Mouse (Mus musculus): Measurements from ENCODE around the gene Fgfr2. TPM values are rescaled to one million over a fixed set of nuclear protein-coding genes. Genes with fewer than 3 reads are reported as not detected.

Fgfr2 gene
- polyA plus RNA-seq, 1 experiment from 2014 or later, result 99.3 TPM

DNA sequence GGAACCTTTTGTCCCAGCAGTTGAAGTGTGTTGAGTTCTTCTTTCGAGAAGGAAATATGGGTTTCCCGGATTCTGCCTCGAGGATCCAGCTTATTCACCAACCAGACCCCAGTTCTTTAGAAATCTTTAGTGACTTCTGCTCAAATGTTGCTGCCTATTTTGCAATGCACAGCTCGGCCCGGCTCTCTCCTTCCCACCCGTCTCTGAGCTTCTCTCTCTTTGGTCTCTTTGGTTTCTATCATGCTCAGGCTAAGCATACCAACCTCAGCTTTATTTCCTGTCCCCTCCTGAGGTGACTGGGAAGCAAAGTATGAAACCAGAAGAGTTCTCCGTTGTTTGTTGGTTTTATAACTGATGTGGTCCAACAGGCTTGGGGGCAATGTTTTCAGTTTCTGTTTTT is 2306.9 kb downstream of the Fgfr2 start:
- no peak overlapping the region for H3K4me3 ChIP-seq
- H3K27ac ChIP-seq (replicated peaks), result no peak overlapping the region
- H3K4me1 ChIP-seq, result peaks cover 4% of the 10 kb centered on the region; the same call in 1 of the 2 replicates
- 87% methylated on average over 7 of the region's 7 CpGs for WGBS
- no peaks in the 10 kb centered on the region for H3K36me3 ChIP-seq
- no peaks in the 10 kb centered on the region for H3K27me3 ChIP-seq (ENCODE audit: low read depth, poor library complexity, severe bottlenecking)
- DNase-seq (ENCODE audit: low spot score), result no peak
- no peaks in the 10 kb centered on the region for H3K9me3 ChIP-seq (replicated peaks)

DNA sequence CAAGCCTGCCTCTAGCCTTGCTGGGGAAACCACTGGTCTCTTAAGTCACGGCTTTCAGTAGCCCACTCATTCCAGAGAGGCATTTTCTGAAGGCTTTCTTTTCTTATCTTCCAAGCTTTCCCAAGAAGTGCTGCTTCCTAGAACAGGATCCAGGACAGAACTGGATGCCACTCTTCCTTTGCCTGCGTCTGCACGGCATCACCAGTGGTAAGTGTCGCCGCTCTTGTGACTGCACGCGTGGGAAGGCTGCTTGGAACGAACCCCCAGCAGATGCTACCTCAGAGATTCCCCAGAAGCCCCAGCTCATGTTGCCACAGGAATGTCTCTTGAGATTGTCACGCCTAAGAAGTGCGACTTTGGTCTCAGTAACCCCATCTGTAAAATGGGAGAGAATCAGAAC is 2307.5 kb downstream of the Fgfr2 start:
- Histone ChIP-seq H3K27me3 (ENCODE audit: low read depth, poor library complexity, severe bottlenecking) (no peaks in the 10 kb centered on the region), H3K4me1 (peaks cover 4% of the 10 kb centered on the region; the same call in 1 of the 2 replicates), H3K4me3 (no peak overlapping the region), H3K9me3 (replicated peaks) (no peaks in the 10 kb centered on the region), H3K36me3 (no peaks in the 10 kb centered on the region), H3K27ac (replicated peaks) (no peak overlapping the region)
- 93% methylated on average over 10 of the region's 10 CpGs for WGBS
- no peak for DNase-seq (ENCODE audit: low spot score)

DNA sequence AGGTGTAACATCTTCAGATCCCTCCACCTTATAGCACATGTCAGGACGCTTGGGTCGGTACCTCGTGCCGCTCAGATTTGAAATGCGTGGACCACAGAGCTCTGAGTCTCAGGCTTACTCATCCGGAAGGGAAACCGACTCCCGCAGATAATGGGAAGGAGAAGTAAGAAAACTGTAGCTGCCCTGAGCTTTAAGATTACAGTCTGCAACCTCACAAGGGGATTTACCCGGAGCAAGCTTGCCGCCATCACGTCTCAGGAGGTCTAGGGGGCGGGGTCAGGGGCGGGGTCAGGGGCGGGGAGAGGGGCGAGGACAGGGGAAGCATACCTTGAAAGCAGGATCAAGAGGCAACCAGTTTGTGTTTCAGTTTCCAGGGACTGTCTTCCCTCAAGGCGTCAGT is 2310.7 kb downstream of the Fgfr2 start:
- Histone ChIP-seq H3K9me3 (replicated peaks) (no peaks in the 10 kb centered on the region), H3K4me3 (no peak overlapping the region), H3K27ac (replicated peaks) (no peak overlapping the region), H3K36me3 (no peaks in the 10 kb centered on the region), H3K4me1 (peaks cover 8% of the 10 kb centered on the region; the same call in 1 of the 2 replicates), H3K27me3 (ENCODE audit: low read depth, poor library complexity, severe bottlenecking) (no peaks in the 10 kb centered on the region)
- DNase-seq (ENCODE audit: low spot score), result no peak
- 41% methylated on average over 16 of the region's 16 CpGs for WGBS

DNA sequence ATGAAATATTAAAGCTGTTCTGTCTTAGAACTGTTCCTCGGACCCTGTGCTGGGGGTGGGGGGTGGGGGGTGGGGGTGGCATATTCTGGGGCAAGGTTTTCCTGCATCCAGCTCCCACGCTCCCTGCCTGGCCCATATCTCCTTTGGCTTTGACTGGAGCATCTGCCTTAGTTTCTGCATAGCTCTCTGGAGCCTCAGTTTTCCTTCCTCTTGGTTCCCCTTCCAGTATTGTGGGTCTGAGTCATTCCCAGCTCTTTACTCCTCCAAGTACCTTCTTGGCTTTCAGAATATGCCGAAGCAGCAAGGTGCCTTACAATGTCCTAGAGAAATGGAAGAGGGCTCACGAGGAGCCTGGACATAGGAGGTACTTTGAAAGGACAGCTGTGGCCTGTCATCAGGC is 2312.9 kb downstream of the Fgfr2 start:
- Histone ChIP-seq H3K36me3 (no peaks in the 10 kb centered on the region), H3K27me3 (ENCODE audit: low read depth, poor library complexity, severe bottlenecking) (no peaks in the 10 kb centered on the region), H3K27ac (replicated peaks) (no peak overlapping the region), H3K4me1 (peaks cover 8% of the 10 kb centered on the region; the same call in 1 of the 2 replicates), H3K4me3 (no peak overlapping the region), H3K9me3 (replicated peaks) (no peaks in the 10 kb centered on the region)
- 92% methylated on average over 4 of the region's 4 CpGs for WGBS
- no peak for DNase-seq (ENCODE audit: low spot score)

DNA sequence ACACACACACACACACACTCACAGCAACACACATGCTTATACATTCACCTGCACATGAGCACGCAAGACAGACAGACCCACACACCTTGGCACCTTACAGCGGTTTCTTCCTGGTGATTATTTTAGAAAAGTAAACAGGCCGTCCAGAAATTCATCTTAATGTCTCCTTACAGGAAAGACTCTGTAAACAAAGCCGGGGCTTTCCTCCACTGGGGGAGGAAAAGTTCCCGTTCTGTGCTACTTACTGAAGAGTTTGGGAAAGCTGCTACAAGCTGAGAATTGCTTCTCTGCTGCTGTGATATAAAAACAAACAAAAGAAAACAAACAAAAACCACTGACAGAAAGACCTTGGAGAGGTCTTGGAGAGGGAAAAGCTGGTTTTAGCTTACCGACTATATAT is 2314.5 kb downstream of the Fgfr2 start:
- H3K27ac ChIP-seq (replicated peaks), result no peak overlapping the region
- H3K4me1 ChIP-seq, result peaks cover 8% of the 10 kb centered on the region; the same call in 1 of the 2 replicates
- no peaks in the 10 kb centered on the region for H3K27me3 ChIP-seq (ENCODE audit: low read depth, poor library complexity, severe bottlenecking)
- 75% methylated on average over 6 of the region's 6 CpGs for WGBS
- no peak for DNase-seq (ENCODE audit: low spot score)
- no peaks in the 10 kb centered on the region for H3K36me3 ChIP-seq
- no peak overlapping the region for H3K4me3 ChIP-seq
- no peaks in the 10 kb centered on the region for H3K9me3 ChIP-seq (replicated peaks)

DNA sequence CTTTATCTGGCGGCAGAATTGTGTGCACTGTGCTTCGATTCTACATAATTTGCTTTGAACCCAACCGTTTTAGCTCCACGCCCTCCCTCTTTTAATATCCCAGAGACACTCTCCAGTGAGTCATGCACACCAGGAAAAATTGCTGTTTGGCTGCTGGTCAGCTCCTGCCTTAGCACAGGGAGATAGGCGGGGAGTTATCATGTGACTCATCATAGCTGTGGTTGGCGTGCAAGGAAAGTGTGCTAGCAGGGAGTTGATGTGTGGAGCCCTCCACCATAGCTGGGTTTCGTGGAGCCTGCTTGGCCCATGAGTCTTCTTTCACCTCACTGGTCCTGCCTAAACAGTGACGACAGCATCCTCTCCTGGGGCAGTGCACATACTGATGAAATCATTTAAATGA is 2315.4 kb downstream of the Fgfr2 start:
- DNase-seq (ENCODE audit: low spot score), result no peak
- Histone ChIP-seq H3K27ac (replicated peaks) (no peak overlapping the region), H3K4me1 (peaks cover 8% of the 10 kb centered on the region; the same call in 1 of the 2 replicates), H3K9me3 (replicated peaks) (no peaks in the 10 kb centered on the region), H3K27me3 (ENCODE audit: low read depth, poor library complexity, severe bottlenecking) (no peaks in the 10 kb centered on the region), H3K4me3 (no peak overlapping the region), H3K36me3 (no peaks in the 10 kb centered on the region)
- 81% methylated on average over 8 of the region's 8 CpGs for WGBS

DNA sequence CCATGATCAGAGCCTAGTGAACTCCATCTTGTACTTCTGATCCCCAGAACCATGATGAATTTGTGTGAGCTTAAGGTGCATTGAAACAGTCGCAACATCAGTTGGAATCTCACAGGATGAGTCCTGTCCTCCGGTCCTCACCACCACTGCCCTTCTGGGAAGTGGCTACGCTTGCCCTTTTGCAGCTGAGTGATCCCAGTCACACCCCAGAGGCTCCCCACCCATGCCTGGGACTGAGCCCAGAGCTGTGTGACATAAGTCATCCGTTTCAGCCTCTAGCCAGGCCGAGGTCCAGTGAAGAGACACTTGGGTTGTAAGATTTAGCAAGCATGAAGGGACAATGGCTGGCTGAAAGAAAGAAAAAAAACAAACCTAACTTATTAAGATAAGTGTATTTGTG is 2318.2 kb downstream of the Fgfr2 start:
- no peak overlapping the region for H3K4me3 ChIP-seq
- no peak overlapping the region for H3K27ac ChIP-seq (replicated peaks)
- H3K36me3 ChIP-seq, result no peaks in the 10 kb centered on the region
- peaks cover 4% of the 10 kb centered on the region; the same call in 1 of the 2 replicates for H3K4me1 ChIP-seq
- 86% methylated on average over 5 of the region's 5 CpGs for WGBS
- no peak for DNase-seq (ENCODE audit: low spot score)
- H3K9me3 ChIP-seq (replicated peaks), result no peaks in the 10 kb centered on the region
- no peaks in the 10 kb centered on the region for H3K27me3 ChIP-seq (ENCODE audit: low read depth, poor library complexity, severe bottlenecking)

DNA sequence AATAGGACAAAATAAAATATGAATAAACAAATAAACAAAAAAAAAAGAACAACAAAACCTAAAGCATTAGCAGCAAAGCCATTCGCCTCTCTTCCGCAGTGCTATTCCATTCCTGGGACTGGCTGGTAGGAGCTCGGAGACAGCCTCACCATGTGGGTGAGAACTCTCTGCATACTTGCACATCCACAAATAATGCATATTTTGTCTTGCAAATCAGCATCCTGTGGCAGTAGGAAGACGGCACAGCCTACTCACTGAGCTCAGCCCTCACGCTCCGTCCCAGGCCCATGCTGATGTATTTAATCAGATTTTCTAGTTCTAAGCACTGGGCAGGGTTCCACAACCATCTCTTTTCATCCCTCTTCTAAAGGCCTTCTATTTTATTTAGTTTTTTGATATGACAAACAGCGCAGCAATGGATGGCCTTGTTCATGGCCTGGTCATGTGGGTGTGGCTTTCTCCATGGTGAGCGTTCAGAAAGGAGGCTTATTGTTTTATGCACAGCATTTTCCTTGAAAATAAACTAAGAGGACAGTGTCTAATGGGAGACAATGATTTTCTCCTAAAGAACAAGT is 2319.8 kb downstream of the Fgfr2 start:
- no peak overlapping the region for H3K4me3 ChIP-seq
- no peak for DNase-seq (ENCODE audit: low spot score)
- H3K27me3 ChIP-seq (ENCODE audit: low read depth, poor library complexity, severe bottlenecking), result no peaks in the 10 kb centered on the region
- H3K4me1 ChIP-seq, result peaks cover 4% of the 10 kb centered on the region; the same call in 1 of the 2 replicates
- 91% methylated on average over 8 of the region's 8 CpGs for WGBS
- H3K9me3 ChIP-seq (replicated peaks), result no peaks in the 10 kb centered on the region
- no peak overlapping the region for H3K27ac ChIP-seq (replicated peaks)
- no peaks in the 10 kb centered on the region for H3K36me3 ChIP-seq

DNA sequence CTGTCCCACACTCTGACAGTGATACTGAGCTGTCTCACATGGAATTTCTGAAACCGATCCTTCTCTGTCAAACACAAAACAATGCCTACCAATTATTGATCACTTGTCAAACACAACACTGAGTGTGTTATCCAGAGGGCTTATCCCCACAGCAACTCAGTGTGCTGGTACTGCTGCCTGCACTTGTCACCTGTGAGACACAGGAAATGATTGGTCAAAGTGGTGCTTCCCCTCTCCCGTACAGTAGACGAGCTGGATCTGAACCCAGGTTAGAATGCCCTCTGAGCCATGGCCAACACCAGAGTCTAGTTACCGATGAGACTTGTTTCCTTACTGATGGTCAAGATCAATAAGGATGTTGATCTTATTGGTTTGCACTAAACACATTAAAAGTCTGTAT is 2321.3 kb downstream of the Fgfr2 start:
- Histone ChIP-seq H3K9me3 (replicated peaks) (no peaks in the 10 kb centered on the region), H3K27ac (replicated peaks) (no peak overlapping the region), H3K4me1 (no peaks in the 10 kb centered on the region), H3K36me3 (no peaks in the 10 kb centered on the region), H3K27me3 (ENCODE audit: low read depth, poor library complexity, severe bottlenecking) (no peaks in the 10 kb centered on the region), H3K4me3 (no peak overlapping the region)
- 95% methylated on average over 4 of the region's 4 CpGs for WGBS
- no peak for DNase-seq (ENCODE audit: low spot score)

DNA sequence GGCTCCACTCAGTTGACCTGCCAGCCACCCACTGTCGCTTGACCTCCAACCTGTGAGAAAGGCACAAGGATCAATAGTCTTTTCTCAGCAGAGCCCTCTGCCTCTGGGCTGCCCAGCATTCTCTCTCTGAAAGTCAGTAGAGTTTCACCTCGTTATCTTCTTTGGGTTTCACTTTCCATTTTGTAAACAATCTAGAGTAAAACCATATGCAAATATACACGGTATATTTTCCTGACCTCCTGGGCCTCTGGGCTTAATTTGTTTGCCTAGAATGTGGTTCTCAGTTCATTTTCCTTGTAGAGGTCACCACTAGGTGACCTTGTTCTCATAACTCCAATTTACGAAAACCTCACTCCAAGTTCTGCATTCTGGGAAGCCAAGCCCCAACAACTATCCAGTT is 2322.5 kb downstream of the Fgfr2 start:
- no peaks in the 10 kb centered on the region for H3K36me3 ChIP-seq
- no peak for DNase-seq (ENCODE audit: low spot score)
- no peaks in the 10 kb centered on the region for H3K4me1 ChIP-seq
- no peaks in the 10 kb centered on the region for H3K27me3 ChIP-seq (ENCODE audit: low read depth, poor library complexity, severe bottlenecking)
- H3K9me3 ChIP-seq (replicated peaks), result no peaks in the 10 kb centered on the region
- no peak overlapping the region for H3K27ac ChIP-seq (replicated peaks)
- no peak overlapping the region for H3K4me3 ChIP-seq
- 77% methylated on average over 4 of the region's 4 CpGs for WGBS

DNA sequence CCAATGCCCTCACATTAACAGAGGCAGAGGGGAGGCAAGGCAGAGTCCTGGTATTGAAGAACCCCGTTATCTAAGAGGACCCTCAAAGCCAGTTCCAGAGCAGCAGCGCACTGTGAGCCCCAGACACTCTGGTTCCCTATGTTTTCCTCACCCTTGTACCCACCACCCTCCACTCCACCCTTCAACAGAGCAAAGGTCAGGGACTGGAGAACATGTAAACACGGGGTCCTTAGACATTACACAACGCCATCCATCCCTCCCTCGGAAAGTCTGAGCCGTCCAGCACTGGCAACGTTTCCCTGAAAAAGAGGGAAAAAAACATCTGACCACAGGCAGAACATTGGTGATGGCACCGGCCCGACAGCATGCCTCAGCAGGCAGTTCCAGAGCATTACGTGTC is 2323.7 kb downstream of the Fgfr2 start:
- no peaks in the 10 kb centered on the region for H3K4me1 ChIP-seq
- 89% methylated on average over 10 of the region's 10 CpGs for whole genome bisulfite sequencing

DNA sequence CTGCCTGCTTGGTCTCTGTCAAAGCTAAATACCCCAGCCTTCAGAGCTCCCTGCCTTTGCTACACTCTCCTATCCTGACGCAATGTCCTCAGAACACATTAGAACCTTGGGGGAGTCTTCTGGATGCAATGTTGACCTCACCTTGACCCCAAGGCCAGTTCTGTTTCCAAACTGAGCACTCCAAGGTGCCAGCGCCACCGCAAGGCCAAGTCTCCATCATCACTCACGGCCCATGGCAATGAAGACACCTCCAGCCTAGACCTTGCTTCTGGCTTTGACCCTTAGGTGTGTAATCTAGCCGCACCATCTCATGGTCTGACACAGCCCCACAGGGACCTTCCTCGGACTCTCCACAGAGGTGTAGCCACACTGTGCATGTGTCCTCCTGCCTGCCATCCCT is 2325.6 kb downstream of the Fgfr2 start:
- Histone ChIP-seq H3K4me3 (no peak overlapping the region), H3K27me3 (ENCODE audit: low read depth, poor library complexity, severe bottlenecking) (no peaks in the 10 kb centered on the region), H3K27ac (replicated peaks) (no peak overlapping the region), H3K9me3 (replicated peaks) (no peaks in the 10 kb centered on the region), H3K4me1 (no peaks in the 10 kb centered on the region), H3K36me3 (no peaks in the 10 kb centered on the region)
- 89% methylated on average over 6 of the region's 6 CpGs for WGBS
- DNase-seq (ENCODE audit: low spot score), result no peak

More for the DNA sequence above, 2323.7 kb downstream of the Fgfr2 start:
- no peak overlapping the region for H3K4me3 ChIP-seq
- DNase-seq (ENCODE audit: low spot score), result no peak
- no peaks in the 10 kb centered on the region for H3K9me3 ChIP-seq (replicated peaks)
- no peaks in the 10 kb centered on the region for H3K36me3 ChIP-seq
- no peak overlapping the region for H3K27ac ChIP-seq (replicated peaks)
- H3K27me3 ChIP-seq (ENCODE audit: low read depth, poor library complexity, severe bottlenecking), result no peaks in the 10 kb centered on the region

DNA sequence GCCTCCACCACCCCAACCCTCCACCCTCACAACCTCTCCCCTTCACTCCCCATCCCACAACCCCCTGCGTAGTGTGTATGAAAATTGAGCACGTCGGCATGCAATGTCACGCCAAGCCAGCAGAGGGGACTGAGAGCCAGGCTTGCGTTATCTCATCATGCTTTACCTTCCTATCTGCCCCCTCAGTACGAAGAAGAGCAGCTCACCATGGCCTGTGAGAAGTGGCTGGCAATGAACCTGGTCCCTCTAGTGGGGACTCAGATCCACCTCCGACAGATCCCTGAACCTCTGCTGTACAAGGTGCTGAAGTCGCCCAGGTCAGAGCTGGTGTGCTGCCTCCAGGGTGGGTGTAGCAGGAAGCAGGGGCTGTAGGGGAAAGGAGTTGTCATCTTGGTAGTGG is 2326.4 kb downstream of the Fgfr2 start:
- no peak for DNase-seq (ENCODE audit: low spot score)
- no peak overlapping the region for H3K4me3 ChIP-seq
- 61% methylated on average over 8 of the region's 8 CpGs for WGBS

DNA sequence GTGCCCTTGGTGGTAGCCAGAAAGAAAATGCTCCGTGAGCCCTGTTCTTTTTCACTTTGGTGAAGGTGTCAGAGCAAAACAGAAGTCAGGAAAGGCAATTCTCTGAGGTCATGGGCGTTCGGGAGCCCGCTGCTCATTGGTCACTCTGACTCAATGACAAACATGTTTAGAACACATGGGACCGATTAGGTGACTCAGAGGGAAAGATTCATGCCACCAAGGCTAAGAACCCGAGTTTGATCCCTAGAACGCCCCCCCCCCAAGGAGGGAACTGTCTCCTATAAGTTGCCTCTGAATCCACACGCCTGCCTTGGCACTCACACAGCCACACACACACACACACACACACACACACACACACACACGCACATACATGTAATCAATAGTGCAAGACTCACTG is 2329.5 kb downstream of the Fgfr2 start:
- H3K27me3 ChIP-seq (ENCODE audit: low read depth, poor library complexity, severe bottlenecking), result no peaks in the 10 kb centered on the region
- H3K4me3 ChIP-seq, result no peak overlapping the region
- no peaks in the 10 kb centered on the region for H3K36me3 ChIP-seq
- WGBS, result 83% methylated on average over 9 of the region's 9 CpGs
- no peaks in the 10 kb centered on the region for H3K4me1 ChIP-seq
- no peak for DNase-seq (ENCODE audit: low spot score)
- no peak overlapping the region for H3K27ac ChIP-seq (replicated peaks)
- H3K9me3 ChIP-seq (replicated peaks), result no peaks in the 10 kb centered on the region

More for the DNA sequence above, 2326.4 kb downstream of the Fgfr2 start:
- H3K4me1 ChIP-seq, result no peaks in the 10 kb centered on the region
- H3K9me3 ChIP-seq (replicated peaks), result no peaks in the 10 kb centered on the region
- no peaks in the 10 kb centered on the region for H3K27me3 ChIP-seq (ENCODE audit: low read depth, poor library complexity, severe bottlenecking)
- no peaks in the 10 kb centered on the region for H3K36me3 ChIP-seq
- no peak overlapping the region for H3K27ac ChIP-seq (replicated peaks)
